Mouse (Mus musculus) v-Abl transformed pro-B cells (cell line): ENCODE measurements around the gene Pck1.
"Not testable (repeated sequence)": the region's sequence is repeated elsewhere in the genome, so short reads cannot be mapped to it uniquely, and the experiment has no call there.

Experiments used
- in situ Hi-C, 2 experiments: fragments of 400-800 bp; cut with MboI; formaldehyde crosslinking; loops; one replicate each; pipeline ENCODE4 v1.15.1; 2025; ENCODE audit not compliant: unreplicated experiment in 2 of 2

The Pck1 gene

DNA sequence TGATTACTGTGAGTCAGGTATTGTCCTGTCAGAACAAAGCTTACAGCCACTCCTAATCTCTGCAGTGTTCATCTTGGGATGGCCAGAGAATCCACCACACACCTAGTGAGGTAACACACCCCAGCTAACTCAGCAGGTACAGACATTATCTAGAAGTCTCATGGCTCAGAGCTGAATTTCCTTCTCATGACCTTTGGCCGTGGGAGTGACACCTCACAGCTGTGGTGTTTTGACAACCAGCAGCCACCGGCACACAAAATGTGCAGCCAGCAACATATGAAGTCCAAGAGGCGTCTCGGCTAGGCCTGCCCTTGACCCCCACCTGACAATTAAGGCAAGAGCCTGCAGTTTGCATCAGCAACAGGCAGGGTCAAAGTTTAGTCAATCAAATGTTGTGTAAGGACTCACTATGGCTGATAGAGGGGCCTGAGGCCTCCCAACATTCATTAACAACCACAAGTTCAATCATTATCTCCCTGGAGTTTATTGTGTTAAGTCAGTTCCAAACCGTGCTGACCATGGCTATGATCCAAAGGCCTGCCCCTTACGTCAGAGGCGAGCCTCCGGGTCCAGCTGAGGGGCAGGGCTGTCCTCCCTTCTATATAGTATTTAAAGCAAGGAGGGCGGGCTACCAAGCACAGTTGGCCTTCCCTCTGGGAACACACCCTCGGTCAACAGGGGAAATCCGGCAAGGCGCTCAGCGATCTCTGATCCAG is at the start of gene Pck1:
Gene Pck1 (plus strand): TSS at position 613 of the 716 bp plus-strand sequence.
- in situ Hi-C loops, result no loop called here

DNA sequence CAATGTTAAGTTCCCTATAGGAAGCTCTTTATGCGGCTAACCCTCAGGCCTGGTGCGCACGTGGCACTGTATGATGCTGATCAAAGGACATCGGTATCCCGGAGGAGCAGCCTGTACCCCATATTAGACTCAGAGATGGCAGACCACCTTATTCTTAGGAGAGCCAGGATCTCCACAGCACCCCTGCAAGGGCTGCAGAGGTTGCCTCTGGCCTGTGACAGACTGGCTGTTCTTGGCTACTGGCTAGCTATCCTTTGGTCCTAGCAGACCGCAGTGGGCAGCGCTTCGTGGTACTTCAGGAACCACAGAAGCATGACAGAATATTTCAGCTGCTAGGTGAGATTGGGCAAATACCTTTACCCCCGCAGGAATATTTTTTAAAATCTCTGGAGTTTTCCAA is 46.4 kb upstream of the Pck1 start:
- in situ Hi-C loops, result loop anchor here (5.0 to 10.0 kb wide), 3 partner anchors 76 to 1788 kb away; no protein-coding TSS in a partner anchor

DNA sequence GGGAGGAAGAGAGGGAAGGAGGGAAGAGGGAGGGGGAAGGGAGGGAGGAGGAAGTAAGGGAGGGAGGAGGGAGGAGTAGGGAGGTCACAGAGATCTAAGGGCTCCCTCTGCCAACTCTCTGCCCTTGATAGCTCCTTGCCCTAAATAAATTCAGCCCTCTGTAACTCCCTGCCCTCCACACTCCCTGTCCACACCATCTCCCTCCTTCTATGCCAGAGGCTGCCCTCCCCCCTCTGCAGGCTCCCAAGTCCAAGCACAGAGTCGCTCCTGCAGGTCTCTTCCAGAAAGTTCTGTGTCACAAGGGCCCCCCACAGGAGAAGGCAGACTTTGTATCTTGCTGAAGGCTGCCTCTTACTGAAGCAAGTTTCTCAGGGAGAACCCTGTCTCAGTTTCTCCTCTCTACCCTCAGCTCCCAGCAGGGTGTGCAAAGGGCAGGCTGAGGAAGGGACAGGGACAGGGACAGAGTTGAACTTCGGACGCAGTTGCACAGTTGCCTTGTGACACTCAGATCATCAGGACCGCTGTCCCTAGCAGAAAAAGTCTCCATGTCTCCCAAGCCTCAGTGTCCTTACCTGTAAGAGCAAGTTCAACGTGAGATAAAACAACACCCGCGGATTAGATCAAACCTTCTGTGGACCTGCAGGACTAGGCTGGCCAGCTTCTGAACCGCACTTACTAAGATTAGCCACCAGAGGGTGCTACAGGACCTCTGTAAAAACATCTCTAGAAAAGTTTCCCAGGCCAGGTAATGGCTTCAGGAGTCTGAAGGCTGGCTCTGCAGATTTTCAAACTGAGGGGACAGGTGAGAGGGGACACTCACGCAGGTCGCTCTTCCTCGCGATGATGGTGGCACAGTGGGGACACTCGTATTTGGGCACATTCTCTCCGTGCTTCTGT is 45.7 kb upstream of the Pck1 start:
- in situ Hi-C loops, result loop anchor here (5.0 to 10.0 kb wide), 3 partner anchors 75 to 1788 kb away; no protein-coding TSS in a partner anchor

DNA sequence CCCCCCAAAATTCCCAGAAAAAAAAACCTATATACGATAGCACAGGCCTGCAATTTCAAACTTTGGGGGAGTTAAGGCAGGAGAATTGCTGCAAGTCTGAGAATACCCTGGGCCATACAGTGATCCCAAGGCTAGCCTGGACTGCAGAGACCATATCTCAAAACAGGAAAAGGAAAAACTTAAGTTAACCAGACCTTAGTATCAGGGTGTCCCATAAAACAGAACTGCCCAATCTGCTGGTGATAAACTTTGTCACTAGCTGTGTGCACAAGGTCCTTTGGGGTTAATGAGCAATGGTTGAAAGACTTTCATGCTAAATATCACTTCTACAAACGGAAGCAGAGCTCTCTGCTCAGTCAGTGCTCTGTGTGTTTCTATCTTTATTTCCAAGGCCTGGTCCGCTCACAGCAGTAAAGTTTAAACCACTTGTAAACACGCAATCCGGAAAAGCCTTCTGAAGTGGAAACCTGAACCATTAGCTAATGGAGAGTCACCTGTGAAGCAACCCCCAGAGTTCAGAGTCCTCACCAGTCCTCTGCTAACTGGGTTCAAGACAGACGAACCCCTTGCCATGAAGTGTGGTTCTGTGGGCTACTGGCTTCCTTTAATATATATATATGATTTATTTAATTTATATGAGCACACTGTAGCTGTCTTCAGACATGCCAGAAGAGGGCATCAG is 44.2 kb upstream of the Pck1 start:
- in situ Hi-C loops, result loop anchor here (5.0 to 10.0 kb wide), 3 partner anchors 74 to 1786 kb away; no protein-coding TSS in a partner anchor

DNA sequence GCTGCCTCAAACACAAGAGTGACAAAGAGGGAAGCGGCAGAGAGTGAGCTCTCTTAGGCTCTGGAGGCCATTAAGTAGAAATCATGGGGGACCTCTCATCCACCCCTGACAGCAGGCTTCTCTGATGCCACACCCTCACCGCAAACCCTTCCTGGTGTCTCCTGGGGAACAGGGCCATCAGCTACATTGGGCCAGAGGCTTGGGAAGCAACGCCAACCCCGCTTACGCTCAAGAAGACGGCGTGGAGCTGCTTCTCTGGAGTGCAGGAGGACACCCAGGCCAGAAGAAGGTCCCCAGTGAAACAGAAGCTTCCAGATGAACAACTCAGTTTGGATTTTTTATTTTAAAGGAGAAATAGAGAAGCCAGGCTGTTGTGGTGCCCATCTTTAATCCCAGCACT is 43.3 kb upstream of the Pck1 start:
- in situ Hi-C loops, result loop anchor here (5.0 to 10.0 kb wide), 3 partner anchors 73 to 1785 kb away; no protein-coding TSS in a partner anchor

DNA sequence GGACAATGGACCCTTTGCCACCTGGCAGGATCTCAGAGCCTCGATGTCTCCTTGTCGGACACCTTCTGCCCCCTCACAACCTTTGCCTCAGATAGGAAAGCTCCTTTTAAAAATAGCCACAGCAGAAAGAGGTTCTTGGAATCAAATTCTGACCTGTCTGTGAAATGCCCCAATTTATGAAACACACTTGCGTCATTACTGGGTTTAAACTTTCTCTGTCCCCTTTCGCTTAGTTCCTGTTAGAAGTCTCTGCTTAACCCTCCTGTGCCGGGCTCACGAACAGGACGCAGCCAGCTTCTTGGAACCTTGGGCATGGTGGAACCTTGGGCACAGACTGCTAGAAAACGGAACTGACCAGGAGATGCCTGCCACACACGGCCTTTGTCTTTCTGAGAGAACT is 42.3 kb upstream of the Pck1 start:
- in situ Hi-C loops, result no loop called here

DNA sequence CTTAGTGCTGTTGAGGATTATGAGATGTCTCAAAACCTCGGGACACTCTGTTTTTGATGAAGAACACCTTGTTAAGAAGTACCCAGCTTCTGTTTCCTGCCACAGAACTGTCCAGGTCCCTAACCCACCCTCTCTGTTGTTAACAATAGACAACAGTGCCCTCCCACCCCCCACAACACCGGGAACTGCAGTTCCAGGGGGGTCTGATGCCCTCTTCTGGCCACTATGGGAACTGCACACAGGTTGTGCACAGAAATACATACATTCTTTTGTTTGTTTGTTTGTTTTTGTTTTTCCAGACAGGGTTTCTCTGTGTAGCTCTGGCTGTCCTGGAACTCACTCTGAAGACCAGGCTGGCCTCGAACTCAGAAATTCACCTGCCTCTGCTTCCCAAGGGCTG is 39.1 kb upstream of the Pck1 start:
- in situ Hi-C loops, result not testable (repeated sequence)

DNA sequence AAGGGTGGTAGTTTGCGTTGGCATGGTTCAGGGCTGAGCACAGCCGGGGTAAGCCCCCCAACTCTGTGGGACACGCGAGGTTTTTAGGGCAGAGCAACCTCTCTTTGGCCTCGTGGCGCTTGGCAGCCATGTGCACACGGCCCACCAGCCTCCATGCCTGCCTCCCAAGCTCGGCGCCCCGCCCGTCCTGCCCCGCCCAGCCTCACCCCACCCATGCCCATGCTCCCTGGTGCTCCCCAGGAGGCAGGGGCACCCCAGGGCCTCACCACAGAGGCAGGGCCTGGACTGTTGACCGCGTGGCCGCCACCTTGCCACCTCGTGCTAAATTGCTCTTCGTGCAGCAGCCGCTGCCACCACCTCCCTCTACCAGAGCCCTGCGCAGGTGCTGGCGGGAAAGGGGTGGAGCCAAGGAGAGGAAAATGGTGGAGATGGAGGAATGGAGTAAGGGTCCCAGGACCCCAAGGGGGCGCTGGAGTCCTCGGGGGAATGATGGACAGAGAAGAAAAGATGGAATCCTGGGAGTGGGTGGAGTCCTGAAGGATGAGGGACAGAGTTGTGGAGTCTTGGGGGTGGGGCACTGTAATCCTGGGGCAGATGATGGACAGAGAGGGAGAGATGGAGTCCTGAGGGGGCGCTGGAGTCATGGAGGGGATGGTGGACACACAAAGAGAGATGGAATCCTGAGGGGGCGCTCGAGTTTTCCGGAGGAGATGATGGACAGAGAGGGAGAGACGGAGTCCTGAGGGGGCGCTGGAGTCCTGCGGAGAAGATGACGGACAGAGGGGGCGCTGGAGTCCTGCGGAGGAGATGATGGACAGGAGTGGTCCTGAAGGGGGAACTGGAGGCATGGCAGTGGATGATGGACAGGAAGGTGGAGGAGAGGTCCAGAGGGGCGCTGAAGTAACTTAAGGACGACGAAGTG is 33.6 kb upstream of the Pck1 start, which contains the start of gene Ctcfl:
Gene Ctcfl (minus strand): TSS at position 503 of the 922 bp plus-strand sequence.
- in situ Hi-C loops, result no loop called here

DNA sequence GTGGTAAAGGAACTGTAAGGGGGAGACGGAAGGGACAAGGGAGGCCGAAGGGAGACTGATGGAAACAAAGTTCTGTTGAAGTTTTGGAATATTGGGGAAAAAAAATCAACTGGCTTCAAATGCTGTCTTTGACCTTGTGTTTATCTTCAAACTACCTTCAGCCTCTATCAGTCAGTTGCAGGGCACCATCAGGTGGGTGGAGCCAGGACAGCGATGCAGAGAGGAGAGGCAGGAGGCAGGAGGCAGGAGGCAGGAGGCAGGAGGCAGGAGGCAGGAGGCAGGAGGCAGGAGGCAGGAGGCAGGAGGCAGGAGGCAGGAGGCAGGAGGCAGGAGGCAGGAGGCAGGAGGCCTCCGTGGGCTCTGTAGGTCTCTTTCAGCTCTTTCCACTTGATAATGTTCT is 32.7 kb upstream of the Pck1 start:
- in situ Hi-C loops, result not testable (repeated sequence)

DNA sequence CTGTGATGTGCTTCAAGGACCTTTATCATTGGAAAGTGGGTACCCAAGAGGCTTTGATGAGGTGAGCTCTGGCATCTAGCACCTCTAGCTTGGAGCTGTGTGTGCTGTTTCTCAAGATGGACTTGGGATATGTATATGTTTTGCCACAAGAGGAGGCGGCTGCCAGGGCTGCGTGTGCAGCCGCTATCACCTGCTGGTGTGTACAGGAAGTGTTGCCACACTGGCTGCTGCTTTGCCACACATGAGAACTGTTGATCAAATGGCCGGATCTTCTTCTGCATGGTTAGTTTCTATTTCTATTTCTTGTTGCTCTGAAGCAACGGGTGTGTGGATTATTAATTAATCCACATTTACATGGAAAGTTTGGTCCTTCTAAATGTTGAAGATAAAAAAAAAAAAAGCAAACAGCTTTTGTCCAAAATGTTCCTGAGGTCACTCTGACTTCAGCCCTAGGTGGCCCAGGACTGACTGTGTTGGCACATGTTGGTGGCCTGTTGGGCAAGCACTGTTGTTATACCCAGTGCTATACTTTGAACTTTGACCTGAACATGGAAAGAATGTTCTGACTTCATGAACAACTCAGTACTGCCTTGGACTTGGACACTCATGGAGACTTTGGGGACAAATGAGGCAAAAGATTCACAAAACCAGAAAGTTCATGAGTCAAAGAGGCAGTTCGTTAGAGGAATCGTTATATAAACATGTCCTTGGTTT is 28.7 kb upstream of the Pck1 start:
- in situ Hi-C loops, result no loop called here

DNA sequence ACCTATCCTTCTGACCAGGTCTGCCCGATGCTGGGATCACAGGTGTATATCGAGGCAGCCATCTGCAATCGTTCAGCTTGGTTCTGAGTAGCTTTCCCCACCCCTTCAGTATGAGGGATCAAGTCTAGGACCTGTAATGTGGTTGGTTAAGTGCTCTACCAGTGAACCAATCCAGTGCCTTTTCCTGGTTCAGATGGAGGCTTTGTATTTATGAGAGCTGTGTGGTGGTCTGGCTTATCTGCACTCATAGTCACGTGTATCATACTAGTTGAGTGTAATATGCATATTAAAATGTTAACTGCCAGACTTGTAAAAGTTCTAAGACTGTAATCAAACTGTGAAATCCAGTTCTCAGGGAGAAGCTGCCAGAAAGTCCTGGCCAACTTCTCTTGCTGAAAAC is 26.5 kb upstream of the Pck1 start:
- in situ Hi-C loops, result loop anchor here in 1 of 2 experiments (25.0 kb wide), 2 partner anchors 1136 to 1786 kb away; no protein-coding TSS in a partner anchor

DNA sequence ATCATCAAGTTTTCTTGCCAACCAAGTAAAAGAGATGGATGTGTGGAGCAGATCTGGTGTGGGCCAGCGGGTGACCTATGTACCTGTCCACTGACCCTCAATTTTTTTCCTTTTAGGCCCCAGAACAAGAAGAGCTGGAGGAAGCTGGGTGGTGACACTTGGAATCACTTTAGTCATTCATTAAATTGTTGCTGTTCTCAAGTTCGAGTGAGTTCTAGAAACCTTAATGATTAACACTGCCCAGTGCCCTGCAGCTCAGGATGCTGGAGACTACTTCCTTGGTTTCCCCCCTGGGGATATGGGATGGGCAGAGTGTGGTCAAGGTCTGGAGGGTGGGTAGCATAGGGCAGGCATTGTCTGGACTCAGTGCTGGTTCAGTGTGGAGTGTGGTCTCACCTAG is 23.7 kb upstream of the Pck1 start:
- in situ Hi-C loops, result loop anchor here in 1 of 2 experiments (25.0 kb wide), 2 partner anchors 1133 to 1783 kb away; no protein-coding TSS in a partner anchor

DNA sequence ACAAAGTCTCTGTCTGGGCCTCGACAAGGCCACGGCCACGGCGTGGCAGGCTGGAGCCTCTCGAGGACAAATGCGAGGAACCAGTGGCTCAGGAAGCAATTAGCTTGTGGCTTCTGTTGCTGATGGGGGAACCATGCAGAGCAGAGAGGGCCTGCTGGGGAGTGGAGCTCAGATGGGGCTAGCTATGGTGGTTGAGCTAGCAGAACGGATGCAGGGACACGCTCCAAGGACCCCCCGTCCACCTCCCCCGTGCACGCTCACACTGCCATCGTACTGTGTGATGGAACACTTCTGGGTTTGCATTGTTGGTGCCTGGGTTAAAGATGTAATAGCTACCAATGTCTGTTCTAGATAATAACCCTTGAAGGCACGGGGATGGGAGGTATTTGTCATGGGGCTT is 20.6 kb upstream of the Pck1 start:
- in situ Hi-C loops, result loop anchor here in 1 of 2 experiments (25.0 kb wide), 2 partner anchors 1130 to 1780 kb away; no protein-coding TSS in a partner anchor

DNA sequence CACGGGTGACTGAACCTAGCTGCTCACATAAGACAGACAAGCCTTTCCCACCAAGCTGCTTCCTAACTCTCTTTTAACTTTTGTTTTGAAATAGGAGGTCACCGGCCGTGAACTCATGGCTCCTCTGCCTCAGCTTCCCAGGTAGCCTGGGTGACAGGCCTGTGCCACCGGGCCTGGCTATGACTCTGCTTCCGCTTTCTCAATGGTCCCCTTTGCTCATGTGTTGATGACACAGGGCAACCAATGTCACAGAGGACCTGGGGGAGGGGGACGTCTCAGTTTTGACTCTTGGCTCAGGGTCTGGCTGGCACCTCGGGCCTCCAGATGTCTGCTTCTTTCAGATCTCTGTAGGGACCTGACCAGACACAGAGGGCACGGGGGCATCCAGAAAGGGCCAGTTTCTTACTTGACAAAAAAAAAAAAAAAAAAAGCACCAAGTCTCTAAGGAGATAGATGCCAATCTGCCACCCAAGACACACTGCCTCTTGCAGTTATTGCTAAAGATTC is 20.0 kb upstream of the Pck1 start:
- in situ Hi-C loops, result loop anchor here in 1 of 2 experiments (25.0 kb wide), 2 partner anchors 1129 to 1779 kb away; no protein-coding TSS in a partner anchor

DNA sequence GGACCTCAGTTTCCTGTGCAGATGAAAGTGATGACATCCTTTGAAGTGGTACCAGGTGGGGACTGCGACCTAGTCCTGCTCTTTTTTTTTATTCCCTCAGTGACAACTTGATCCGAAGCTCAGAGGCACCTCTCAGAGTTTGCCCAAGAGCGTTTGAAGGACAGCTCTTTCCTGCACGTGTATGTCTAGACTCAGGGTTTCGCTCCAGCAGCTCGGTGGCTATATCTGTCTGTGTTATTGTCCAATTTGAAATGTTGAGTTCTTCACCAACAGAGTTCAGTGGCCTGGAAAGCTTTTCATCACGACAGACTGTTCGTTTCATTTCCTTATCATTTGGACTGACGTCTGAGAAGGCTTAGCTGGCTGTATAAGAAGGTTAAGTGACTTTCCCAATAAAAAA is 18.2 kb upstream of the Pck1 start:
- in situ Hi-C loops, result loop anchor here in 1 of 2 experiments (25.0 kb wide), 2 partner anchors 1128 to 1778 kb away; no protein-coding TSS in a partner anchor

DNA sequence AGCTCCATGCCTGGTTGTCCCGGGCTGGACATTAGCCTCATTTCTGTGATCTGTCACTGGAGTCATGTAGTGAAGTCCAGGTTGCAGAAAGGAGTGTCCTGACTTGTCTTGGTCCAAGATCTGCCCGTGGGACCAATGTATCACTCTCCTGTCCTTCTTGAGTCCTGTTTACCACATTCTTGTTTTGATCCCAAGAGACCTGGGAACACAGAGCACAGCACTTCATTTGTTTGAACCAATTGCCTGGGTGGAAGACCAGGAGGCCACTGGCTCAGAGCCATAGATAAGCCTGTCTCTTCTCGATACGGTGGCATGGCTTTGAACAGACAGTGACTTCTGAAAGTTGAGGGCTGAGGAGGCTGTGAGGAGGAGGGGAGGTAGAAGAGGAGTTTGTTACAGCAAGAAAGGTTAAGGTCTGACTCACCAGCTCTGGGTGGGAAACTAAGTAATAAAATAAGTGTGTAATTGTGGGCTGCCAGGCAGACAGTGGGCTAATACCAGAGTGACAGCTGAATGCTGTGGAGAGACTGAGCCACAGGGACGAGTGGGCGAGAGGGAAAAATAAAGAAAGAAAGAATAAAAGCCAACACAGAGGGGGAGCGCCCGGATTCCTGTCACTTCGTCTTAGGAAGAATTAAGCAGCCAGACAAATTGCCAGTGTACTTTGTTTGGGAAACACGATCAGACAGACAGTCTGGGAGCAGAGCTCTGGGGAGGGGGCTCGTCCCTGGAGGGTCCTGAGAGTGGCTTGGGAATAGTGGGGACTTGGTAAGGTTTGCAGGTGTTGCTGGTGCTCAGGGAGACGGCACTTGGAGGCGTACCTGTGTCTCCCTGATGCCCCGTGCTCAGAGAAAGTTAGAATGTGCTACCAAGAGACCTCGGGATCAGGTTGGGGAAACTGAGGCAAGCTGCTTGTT is 14.3 kb upstream of the Pck1 start:
- in situ Hi-C loops, result loop anchor here in 1 of 2 experiments (25.0 kb wide), 2 partner anchors 1124 to 1774 kb away; no protein-coding TSS in a partner anchor

DNA sequence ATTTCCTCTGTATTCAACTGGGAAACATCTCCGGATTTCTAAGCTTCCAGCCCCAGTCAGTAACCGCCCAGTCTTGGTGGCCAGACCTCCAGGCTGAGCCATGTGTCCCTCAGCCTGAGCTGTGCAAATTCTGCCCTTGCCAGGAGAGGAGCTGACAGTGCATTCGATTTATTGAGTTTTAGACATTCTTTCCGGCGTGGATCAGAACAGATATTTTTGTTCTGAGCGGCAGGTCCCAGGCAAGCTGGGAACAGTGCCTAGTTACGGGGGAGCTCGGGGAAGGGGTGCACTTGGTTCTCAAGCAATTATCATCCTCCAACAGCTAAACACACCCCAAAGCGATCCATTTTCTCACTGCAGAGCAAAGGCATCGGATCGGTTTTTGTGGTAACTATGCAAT is 9.2 kb upstream of the Pck1 start:
- in situ Hi-C loops, result loop anchor here in 1 of 2 experiments (25.0 kb wide), 2 partner anchors 1119 to 1769 kb away; no protein-coding TSS in a partner anchor
